In genomic region chr4:116987122-116987456, GRCm38 (mm10) we compare ENCODE assay signal across 14 mouse cellular contexts. TPM values are rescaled to one million over a fixed set of nuclear protein-coding genes. Genes with fewer than 3 reads are reported as not detected.
DNase-seq lines count a peak whose midpoint lies in the region; ATAC-seq and TF ChIP-seq lines count a peak whose summit lies in the region.
"Had no signal": no experiment of that assay in that cellular context is flagged by ENCODE, and none has a peak within 500 bp of the region (broad histone marks: within the 10 kb centered on the region; RNA-seq: fewer than 3 reads in every experiment).

No protein-coding gene starts in this region.

- no peak for ATAC-seq in forebrain, embryonic 14.5 days
- no peak for ATAC-seq in forebrain, embryonic 12.5 days (ENCODE audit: low FRiP score)
- ATAC-seq in midbrain, embryonic 13.5 days: peak; percentile 2; the same call in 1 of the 2 replicates
- no peak for ATAC-seq in midbrain, embryonic 15.5 days (replicated peaks)
- ATAC-seq in stomach, postnatal 0 days (ENCODE audit: low FRiP score, low TSS enrichment): no peak

- no peak for DNase-seq in forebrain, embryonic 14.5 days (ENCODE audit: low spot score)
- no peak for DNase-seq in layer of hippocampus, adult 2 months (ENCODE audit: low spot score in 2 of 2)
- no peak for DNase-seq in layer of hippocampus, postnatal 10 days (ENCODE audit: low spot score in 2 of 2)
- DNase-seq in stomach, postnatal 0 days (ENCODE audit: low spot score): no peak

- H3K4me3 ChIP-seq in forebrain, embryonic 14.5 days (ENCODE audit: low read depth, low read length): no peak overlapping the region
- H3K4me3 ChIP-seq in forebrain, embryonic 12.5 days (replicated peaks): no peak overlapping the region
- H3K4me3 ChIP-seq in layer of hippocampus, adult 2 months: no peak overlapping the region
- H3K4me3 ChIP-seq in midbrain, embryonic 13.5 days (replicated peaks): no peak overlapping the region
- H3K4me3 ChIP-seq in midbrain, embryonic 15.5 days: no peak overlapping the region
- no peak overlapping the region for H3K4me3 ChIP-seq in stomach, postnatal 0 days (ENCODE audit: low read depth, low read length)
- H3K4me3 ChIP-seq: erythroblast, embryonic 14.5 days; heart, embryonic 10.5 days; heart, embryonic 15.5 days; hindbrain, embryonic 12.5 days; limb, embryonic 12.5 days; liver, embryonic 12.5 days; neural tube, embryonic 13.5 days had no signal

- H3K9me3 ChIP-seq in forebrain, embryonic 14.5 days (replicated peaks; ENCODE audit: control insufficient read depth, low read length): no peaks in the 10 kb centered on the region
- no peaks in the 10 kb centered on the region for H3K9me3 ChIP-seq in forebrain, embryonic 12.5 days
- no peaks in the 10 kb centered on the region for H3K9me3 ChIP-seq in midbrain, embryonic 13.5 days
- no peaks in the 10 kb centered on the region for H3K9me3 ChIP-seq in midbrain, embryonic 15.5 days
- H3K9me3 ChIP-seq in stomach, postnatal 0 days (ENCODE audit: control insufficient read depth, low read length): no peaks in the 10 kb centered on the region
- H3K9me3 ChIP-seq: heart, embryonic 10.5 days; heart, embryonic 15.5 days; hindbrain, embryonic 12.5 days; limb, embryonic 12.5 days; liver, embryonic 12.5 days; neural tube, embryonic 13.5 days had no signal

- TF ChIP-seq EP300 in stomach, postnatal 0 days (optimal IDR thresholded peaks at IDR 0.05): no peak

- H3K36me3 ChIP-seq in forebrain, embryonic 14.5 days (ENCODE audit: control insufficient read depth, insufficient read depth, low read length): peaks cover 63% of the 10 kb centered on the region
- peaks cover 51% of the 10 kb centered on the region for H3K36me3 ChIP-seq in forebrain, embryonic 12.5 days (replicated peaks)
- H3K36me3 ChIP-seq in midbrain, embryonic 13.5 days: peaks cover 59% of the 10 kb centered on the region
- peaks cover 12% of the 10 kb centered on the region; the same call in 1 of the 2 replicates for H3K36me3 ChIP-seq in midbrain, embryonic 15.5 days (replicated peaks)
- no peaks in the 10 kb centered on the region for H3K36me3 ChIP-seq in stomach, postnatal 0 days (ENCODE audit: control insufficient read depth, insufficient read depth, low read length)

- peak; percentile 8 for TF ChIP-seq CTCF in layer of hippocampus, adult 2 months (conservative IDR thresholded peaks at IDR 0.05)
- TF ChIP-seq CTCF in stomach, postnatal 0 days (IDR thresholded peaks at IDR 0.05; ENCODE audit: low read depth): no peak

- 0 out of 2 replicates have a peak overlapping the region, but pooled peaks have one; percentile 5 for H3K27ac ChIP-seq in forebrain, embryonic 14.5 days (ENCODE audit: low read depth, low read length)
- H3K27ac ChIP-seq in forebrain, embryonic 12.5 days: no peak overlapping the region
- H3K27ac ChIP-seq in layer of hippocampus, adult 2 months: 0 out of 2 replicates have a peak overlapping the region, but pooled peaks have one; percentile 34
- no peak overlapping the region for H3K27ac ChIP-seq in midbrain, embryonic 13.5 days
- H3K27ac ChIP-seq in midbrain, embryonic 15.5 days: no peak overlapping the region
- H3K27ac ChIP-seq in stomach, postnatal 0 days (replicated peaks): no peak overlapping the region
- H3K27ac ChIP-seq: heart, embryonic 10.5 days; heart, embryonic 15.5 days; hindbrain, embryonic 12.5 days; limb, embryonic 12.5 days; liver, embryonic 12.5 days; neural tube, embryonic 13.5 days had no signal

- H3K27me3 ChIP-seq in forebrain, embryonic 14.5 days (replicated peaks; ENCODE audit: control insufficient read depth, insufficient read depth, low read length): no peaks in the 10 kb centered on the region
- H3K27me3 ChIP-seq in forebrain, embryonic 12.5 days: no peaks in the 10 kb centered on the region
- H3K27me3 ChIP-seq in midbrain, embryonic 13.5 days: no peaks in the 10 kb centered on the region
- H3K27me3 ChIP-seq in midbrain, embryonic 15.5 days (replicated peaks): no peaks in the 10 kb centered on the region
- no peaks in the 10 kb centered on the region for H3K27me3 ChIP-seq in stomach, postnatal 0 days (ENCODE audit: control insufficient read depth, insufficient read depth, low read length)
- H3K27me3 ChIP-seq: heart, embryonic 15.5 days; hindbrain, embryonic 12.5 days; limb, embryonic 12.5 days; liver, embryonic 12.5 days; neural tube, embryonic 13.5 days had no signal

- 64% methylated on average over 5 of the region's 5 CpGs for WGBS in forebrain, embryonic 14.5 days
- WGBS in forebrain, embryonic 12.5 days: 69% methylated on average over 5 of the region's 5 CpGs
- 77% methylated on average over 5 of the region's 5 CpGs for WGBS in midbrain, embryonic 13.5 days
- WGBS in midbrain, embryonic 15.5 days: 73% methylated on average over 5 of the region's 5 CpGs
- WGBS in stomach, postnatal 0 days: 65% methylated on average over 5 of the region's 5 CpGs

- no peak overlapping the region for H3K9ac ChIP-seq in forebrain, embryonic 14.5 days (ENCODE audit: low read length)
- no peak overlapping the region for H3K9ac ChIP-seq in forebrain, embryonic 12.5 days
- no peak overlapping the region for H3K9ac ChIP-seq in midbrain, embryonic 13.5 days (replicated peaks)
- H3K9ac ChIP-seq in midbrain, embryonic 15.5 days: no peak overlapping the region
- H3K9ac ChIP-seq in stomach, postnatal 0 days (ENCODE audit: low read length): no peak overlapping the region
- H3K9ac ChIP-seq: heart, embryonic 15.5 days; hindbrain, embryonic 12.5 days; limb, embryonic 12.5 days; liver, embryonic 12.5 days; neural tube, embryonic 13.5 days had no signal

- H3K4me1 ChIP-seq in forebrain, embryonic 14.5 days (ENCODE audit: control insufficient read depth, insufficient read depth, low read length): no peaks in the 10 kb centered on the region
- H3K4me1 ChIP-seq in forebrain, embryonic 12.5 days: no peaks in the 10 kb centered on the region
- H3K4me1 ChIP-seq in midbrain, embryonic 13.5 days (replicated peaks): no peaks in the 10 kb centered on the region
- H3K4me1 ChIP-seq in midbrain, embryonic 15.5 days: no peaks in the 10 kb centered on the region
- no peaks in the 10 kb centered on the region for H3K4me1 ChIP-seq in stomach, postnatal 0 days (replicated peaks; ENCODE audit: control insufficient read depth, insufficient read depth)
- H3K4me1 ChIP-seq: hindbrain, embryonic 12.5 days; limb, embryonic 12.5 days; neural tube, embryonic 13.5 days had no signal

- no peak overlapping the region for H3K4me2 ChIP-seq in forebrain, embryonic 14.5 days (ENCODE audit: low read length)
- H3K4me2 ChIP-seq in forebrain, embryonic 12.5 days: no peak overlapping the region
- no peak overlapping the region for H3K4me2 ChIP-seq in midbrain, embryonic 13.5 days (replicated peaks)
- no peak overlapping the region for H3K4me2 ChIP-seq in midbrain, embryonic 15.5 days
- no peak overlapping the region for H3K4me2 ChIP-seq in stomach, postnatal 0 days (replicated peaks; ENCODE audit: low read depth)
- H3K4me2 ChIP-seq: heart, embryonic 15.5 days; hindbrain, embryonic 12.5 days; limb, embryonic 12.5 days; liver, embryonic 12.5 days; neural tube, embryonic 13.5 days had no signal

RNA-seq across cellular contexts. Expression of gene Urod, which starts 7.1 kb away (rescaled TPM):
- polyA plus RNA-seq in forebrain, embryonic 14.5 days (2014; fragmentation: Nextera tagmentation; extraction: Ambion mirVana): 66.1 and 70.3 TPM in 2 replicates
- polyA plus RNA-seq in forebrain, embryonic 12.5 days (2016; fragmentation: Nextera tagmentation; extraction: Ambion mirVana): 76.0 and 78.0 TPM in 2 replicates
- total RNA-seq in layer of hippocampus, adult 2 months (2021): 10 to 100 TPM; 58.5 to 59.2 TPM
- total RNA-seq in layer of hippocampus, postnatal 10 days (2021): 10 to 100 TPM; 42.4 to 45.4 TPM
- 73.4 and 73.6 TPM in 2 replicates for polyA plus RNA-seq in midbrain, embryonic 13.5 days (2015; fragmentation: Nextera tagmentation; extraction: Ambion mirVana)
- polyA plus RNA-seq in midbrain, embryonic 15.5 days (2015; fragmentation: Nextera tagmentation; extraction: Ambion mirVana): 51.4 and 59.7 TPM in 2 replicates
- 38.3 and 47.3 TPM in 2 replicates for polyA plus RNA-seq in stomach, postnatal 0 days (2015; fragmentation: Nextera tagmentation; extraction: Ambion mirVana)

RNA-seq across cellular contexts. Expression of gene Hectd3, which starts 8.0 kb away (rescaled TPM):
- 13.1 and 15.3 TPM in 2 replicates for polyA plus RNA-seq in forebrain, embryonic 14.5 days (2014; fragmentation: Nextera tagmentation; extraction: Ambion mirVana)
- 17.1 and 21.2 TPM in 2 replicates for polyA plus RNA-seq in forebrain, embryonic 12.5 days (2016; fragmentation: Nextera tagmentation; extraction: Ambion mirVana)
- 10 to 100 TPM; 44.9 to 46.1 TPM for total RNA-seq in layer of hippocampus, adult 2 months (2021)
- total RNA-seq in layer of hippocampus, postnatal 10 days (2021): 10 to 100 TPM; 44.3 to 52.2 TPM
- polyA plus RNA-seq in midbrain, embryonic 13.5 days (2015; fragmentation: Nextera tagmentation; extraction: Ambion mirVana): 18.3 and 20.2 TPM in 2 replicates
- polyA plus RNA-seq in midbrain, embryonic 15.5 days (2015; fragmentation: Nextera tagmentation; extraction: Ambion mirVana): 25.8 and 27.0 TPM in 2 replicates
- 6.3 and 7.4 TPM in 2 replicates for polyA plus RNA-seq in stomach, postnatal 0 days (2015; fragmentation: Nextera tagmentation; extraction: Ambion mirVana)

RNA-seq across cellular contexts. Expression of gene Eif2b3, which starts 32.1 kb away (rescaled TPM):
- polyA plus RNA-seq in forebrain, embryonic 14.5 days (2014; fragmentation: Nextera tagmentation; extraction: Ambion mirVana): 47.5 and 51.4 TPM in 2 replicates
- 41.0 and 44.1 TPM in 2 replicates for polyA plus RNA-seq in forebrain, embryonic 12.5 days (2016; fragmentation: Nextera tagmentation; extraction: Ambion mirVana)
- total RNA-seq in layer of hippocampus, adult 2 months (2021): 10 to 100 TPM; 19.7 to 20.6 TPM
- total RNA-seq in layer of hippocampus, postnatal 10 days (2021): 10 to 100 TPM; 26.1 to 27.0 TPM
- 45.5 and 50.2 TPM in 2 replicates for polyA plus RNA-seq in midbrain, embryonic 13.5 days (2015; fragmentation: Nextera tagmentation; extraction: Ambion mirVana)
- polyA plus RNA-seq in midbrain, embryonic 15.5 days (2015; fragmentation: Nextera tagmentation; extraction: Ambion mirVana): 44.6 and 46.2 TPM in 2 replicates
- polyA plus RNA-seq in stomach, postnatal 0 days (2015; fragmentation: Nextera tagmentation; extraction: Ambion mirVana): 29.9 and 30.1 TPM in 2 replicates

Comparison
In these comparisons a context has a peak if more than half of its experiments do, and no peak if none do; other contexts are left out.
1. H3K27ac ChIP-seq: peak in forebrain, embryonic 14.5 days (single experiment) and layer of hippocampus, adult 2 months (single experiment); none in forebrain, embryonic 12.5 days (single experiment), midbrain, embryonic 13.5 days (single experiment), midbrain, embryonic 15.5 days (single experiment) and stomach, postnatal 0 days (single experiment).